Mouse (Mus musculus) CH12.LX (cell line): ENCODE data around the gene 1700037C18Rik. TPM values are rescaled to one million over a fixed set of nuclear protein-coding genes. Genes with fewer than 3 reads are reported as not detected.

Source experiments
- DNase-seq: peaks from one replicate; pipeline ENCODE4 v3.0.0-alpha.2; 2013; ENCODE audit errors: extremely low read depth
- H3K27ac ChIP-seq: 2 replicates; pipeline ENCODE4 v1.5.1; 2012; ENCODE audit warnings: low read depth, mild to moderate bottlenecking, control low read depth, moderate library complexity; ENCODE audit not compliant: insufficient read depth
- H3K27me3 ChIP-seq: replicated peaks from 2 replicates; pipeline ENCODE3; 2012; ENCODE audit warnings: inconsistent platforms
- H3K36me3 ChIP-seq, 2 experiments: replicated peaks in 1 of 2; 2 replicates each; pipeline versions ENCODE3 to v1.6.1; 2012; ENCODE audit warnings: inconsistent platforms in 1 of 2, low read length in 1 of 2, mild to moderate bottlenecking in 1 of 2, mixed read lengths in 1 of 2, moderate library complexity in 1 of 2; ENCODE audit not compliant: control insufficient read depth in 1 of 2, insufficient read depth in 1 of 2
- H3K4me1 ChIP-seq, 2 experiments: 2 replicates each; pipeline ENCODE4 v1.6.1; 2012; ENCODE audit warnings: inconsistent platforms in 1 of 2, moderate library complexity in 1 of 2; ENCODE audit not compliant: insufficient read depth in 2 of 2, control insufficient read depth in 1 of 2
- H3K4me2 ChIP-seq: 2 replicates; pipeline ENCODE4 v1.6.1; 2012; ENCODE audit warnings: low read depth, mild to moderate bottlenecking, control low read depth; ENCODE audit not compliant: poor library complexity, insufficient read depth, severe bottlenecking
- H3K4me3 ChIP-seq, 3 experiments: fragments of 150-350 bp in 1 of 3; sonication (generic) in 1 of 3; replicated peaks in 1 of 3; 2 replicates each; pipeline versions ENCODE3 to v1.5.1; 2011 to 2012; ENCODE audit warnings: low read depth in 2 of 3, low read length in 2 of 3, mild to moderate bottlenecking in 2 of 3, moderate library complexity in 2 of 3, control low read depth in 1 of 3, improper control_type of control experiment in 1 of 3, inconsistent platforms in 1 of 3, mixed read lengths in 1 of 3; ENCODE audit not compliant: poor library complexity in 1 of 3
- H3K79me2 ChIP-seq: replicated peaks from 2 replicates; pipeline ENCODE4 v1.6.1; 2012; ENCODE audit warnings: mild to moderate bottlenecking, moderate library complexity; ENCODE audit not compliant: control insufficient read depth, poor library complexity, insufficient read depth, severe bottlenecking; ENCODE audit errors: extremely low read depth
- H3K9ac ChIP-seq: 2 replicates; pipeline ENCODE4 v1.6.1; 2012; ENCODE audit warnings: low read depth, mild to moderate bottlenecking, control low read depth, moderate library complexity; ENCODE audit not compliant: insufficient read depth
- H3K9me3 ChIP-seq: replicated peaks from 2 replicates; pipeline ENCODE3; 2012; ENCODE audit warnings: low read length, inconsistent platforms, mixed read lengths
- BHLHE40 ChIP-seq: IDR thresholded peaks from 2 replicates; pipeline ENCODE4 v1.6.1; 2011; ENCODE audit warnings: mild to moderate bottlenecking, low read depth, low read length, improper control_type of control experiment
- CHD2 ChIP-seq: IDR thresholded peaks from 2 replicates; pipeline ENCODE4 v1.6.1; 2011; ENCODE audit warnings: low read length, improper control_type of control experiment
- CTCF ChIP-seq, 2 experiments: IDR thresholded peaks in 1 of 2; conservative IDR thresholded peaks in 1 of 2; 2 replicates each; pipeline ENCODE4 v1.5.1; 2011 to 2012; ENCODE audit warnings: low read depth in 2 of 2, low read length in 2 of 2, improper control_type of control experiment in 1 of 2, inconsistent platforms in 1 of 2, mild to moderate bottlenecking in 1 of 2, moderate library complexity in 1 of 2
- E2F4 ChIP-seq: IDR thresholded peaks from 2 replicates; pipeline ENCODE4 v1.6.1; 2011; ENCODE audit warnings: low read depth, low read length, improper control_type of control experiment; ENCODE audit not compliant: insufficient replicate concordance
- ELF1 ChIP-seq: IDR thresholded peaks from 2 replicates; pipeline ENCODE4 v1.6.1; 2014; ENCODE audit warnings: low read depth, mild to moderate bottlenecking, inconsistent platforms, low read length, improper control_type of control experiment
- GABPA ChIP-seq: IDR thresholded peaks from 2 replicates; pipeline ENCODE4 v1.6.1; 2012; ENCODE audit warnings: low read depth, low read length, improper control_type of control experiment, inconsistent platforms; ENCODE audit not compliant: insufficient replicate concordance
- HCFC1 ChIP-seq: IDR thresholded peaks from 2 replicates; pipeline ENCODE4 v1.6.1; 2012; ENCODE audit warnings: low read depth, mild to moderate bottlenecking, inconsistent platforms, low read length, improper control_type of control experiment
- IRF4 ChIP-seq: IDR thresholded peaks from 2 replicates; pipeline ENCODE4 v1.6.1; 2014; ENCODE audit warnings: low read depth, mild to moderate bottlenecking, inconsistent platforms, low read length, improper control_type of control experiment
- JUN ChIP-seq: IDR thresholded peaks from 2 replicates; pipeline ENCODE4 v1.6.1; 2011; ENCODE audit warnings: low read depth, mild to moderate bottlenecking, low read length, improper control_type of control experiment, moderate library complexity; ENCODE audit not compliant: insufficient read depth
- JUND ChIP-seq: conservative IDR thresholded peaks from 2 replicates; pipeline ENCODE4 v1.6.1; 2011; ENCODE audit warnings: low read depth, low read length, improper control_type of control experiment
- KAT2A ChIP-seq: IDR thresholded peaks from 2 replicates; pipeline ENCODE4 v1.6.1; 2012; ENCODE audit warnings: low read length, improper control_type of control experiment, inconsistent platforms; ENCODE audit not compliant: insufficient replicate concordance
- MAFK ChIP-seq: IDR thresholded peaks from 2 replicates; pipeline ENCODE4 v1.6.1; 2011; ENCODE audit warnings: low read length, improper control_type of control experiment; ENCODE audit not compliant: insufficient replicate concordance
- MAZ ChIP-seq: IDR thresholded peaks from 2 replicates; pipeline ENCODE4 v1.6.1; 2012; ENCODE audit warnings: low read depth, mild to moderate bottlenecking, inconsistent platforms, low read length, improper control_type of control experiment, moderate library complexity
- MYC ChIP-seq: IDR thresholded peaks from 2 replicates; pipeline ENCODE4 v1.6.1; 2011; ENCODE audit warnings: low read depth, mild to moderate bottlenecking, improper control_type of control experiment, low read length
- NELFE ChIP-seq: IDR thresholded peaks from 2 replicates; pipeline ENCODE4 v1.6.1; 2011; ENCODE audit warnings: low read depth, low read length, improper control_type of control experiment
- NRF1 ChIP-seq: IDR thresholded peaks from 2 replicates; pipeline ENCODE4 v1.6.1; 2014; ENCODE audit warnings: low read depth, mild to moderate bottlenecking, inconsistent platforms, low read length, improper control_type of control experiment, moderate library complexity
- POLR2A ChIP-seq: IDR thresholded peaks from 2 replicates; pipeline ENCODE4 v1.6.1; 2011; ENCODE audit warnings: low read depth, mild to moderate bottlenecking, improper control_type of control experiment, low read length
- RAD21 ChIP-seq: IDR thresholded peaks from 2 replicates; pipeline ENCODE4 v1.6.1; 2011; ENCODE audit warnings: low read depth, mild to moderate bottlenecking, low read length, improper control_type of control experiment, moderate library complexity
- RCOR1 ChIP-seq: conservative IDR thresholded peaks from 2 replicates; pipeline ENCODE4 v1.6.1; 2012; ENCODE audit warnings: low read depth, mild to moderate bottlenecking, inconsistent platforms, low read length, improper control_type of control experiment
- SMC3 ChIP-seq: IDR thresholded peaks from 2 replicates; pipeline ENCODE4 v1.6.1; 2011; ENCODE audit warnings: low read depth, low read length, improper control_type of control experiment
- TBP ChIP-seq: conservative IDR thresholded peaks from 2 replicates; pipeline ENCODE4 v1.6.1; 2011; ENCODE audit warnings: low read depth, low read length, improper control_type of control experiment
- ZKSCAN1 ChIP-seq: IDR thresholded peaks from 2 replicates; pipeline ENCODE4 v1.6.1; 2012; ENCODE audit warnings: low read depth, inconsistent platforms, low read length, improper control_type of control experiment, borderline replicate concordance
- ZMIZ1 ChIP-seq: IDR thresholded peaks from 2 replicates; pipeline ENCODE4 v1.6.1; 2012; ENCODE audit warnings: low read depth, mild to moderate bottlenecking, inconsistent platforms, low read length, improper control_type of control experiment
- ZNF384 ChIP-seq: IDR thresholded peaks from 2 replicates; pipeline ENCODE4 v1.6.1; 2012; ENCODE audit warnings: low read depth, low read length, improper control_type of control experiment, inconsistent platforms
- dilution Hi-C: fragments of 300-500 bp; cut with MboI; formaldehyde crosslinking; loops from 2 replicates; pipeline ENCODE4 v1.14.3; 2020; ENCODE audit warnings: low sequenced_read_pairs; ENCODE audit not compliant: extremely low pct_unique_long_range_greater_than_20kb, extremely low pct_ligation_motif_present
- in situ Hi-C: fragments of 300-500 bp; cut with MboI; formaldehyde crosslinking; loops from 3 replicates; pipeline ENCODE4 v1.14.3; 2019; ENCODE audit warnings: low sequenced_read_pairs, low pct_ligation_motif_present, low pct_unique_long_range_greater_than_20kb, mixed read lengths
- polyA plus RNA-seq: library from polyadenylated mRNA; unstranded; fragments of >175 nt; gene quantifications from 2 replicates; pipeline ENCODE4 v1.2.1, GENCODE M21; 2012; ENCODE audit warnings: low read depth; ENCODE audit not compliant: insufficient read length
- total RNA-seq, 2 experiments: library from RNA; depleted of rRNA; stranded (reverse); fragments of 300-350 nt in 1 of 2; fragments of >200 nt in 1 of 2; gene quantifications; 2 replicates each; pipeline ENCODE4 v1.2.3; 2012 to 2014

The 1700037C18Rik gene
- total and polyA plus RNA-seq, 3 experiments, result 11.9 to 18.1 (median 14.7) TPM

DNA sequence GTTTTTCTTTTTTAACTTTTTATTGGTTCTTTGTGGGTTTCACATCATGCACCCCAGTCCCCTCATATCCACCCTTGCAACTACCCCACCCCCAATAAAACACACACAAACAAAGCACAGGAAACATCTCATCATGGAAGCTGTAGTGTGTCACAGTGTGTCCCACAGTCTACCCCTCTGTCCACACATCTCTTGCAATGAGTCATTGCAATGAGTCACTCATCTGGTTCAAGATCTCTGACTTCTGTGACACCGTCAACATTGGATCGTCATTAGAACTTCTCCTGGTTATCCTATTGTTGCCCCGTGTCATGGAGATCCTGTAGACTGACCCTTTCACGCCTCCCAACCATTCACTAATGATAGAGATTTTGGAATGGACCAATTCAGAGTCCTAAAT, 26.2 kb upstream of the 1700037C18Rik start:
- peaks cover 66 to 88% of the 10 kb centered on the region in 2 experiments for H3K36me3 ChIP-seq
- no peaks in the 10 kb centered on the region for H3K79me2 ChIP-seq
- no peak overlapping the region for H3K27ac ChIP-seq
- H3K4me3 ChIP-seq, result no peak overlapping the region
- H3K9me3 ChIP-seq, result no peaks in the 10 kb centered on the region
- TF ChIP-seq CTCF (conservative IDR thresholded peaks at IDR 0.05 in 1 of 2, IDR thresholded peaks at IDR 0.05 in 1 of 2; ENCODE audit: low read depth in 2 of 2, low read length in 2 of 2) (no peak), GABPA (no peak), RCOR1 (no peak), MAZ (no peak), TBP (no peak), JUN (no peak), ZMIZ1 (no peak), IRF4 (no peak), MAFK (no peak), JUND (no peak), CHD2 (no peak), ZKSCAN1 (no peak), BHLHE40 (no peak)
- no peak overlapping the region for H3K4me2 ChIP-seq
- no peak overlapping the region for H3K9ac ChIP-seq
- in situ Hi-C loops (no loop called here), dilution Hi-C loops (no loop called here)
- H3K27me3 ChIP-seq, result no peaks in the 10 kb centered on the region
- no peak for DNase-seq
- peaks cover 0 to 2% of the 10 kb centered on the region in 2 experiments; a peak in 1 of 4 replicates for H3K4me1 ChIP-seq

- H3K36me3 ChIP-seq, result peaks cover 68 to 90% of the 10 kb centered on the region in 2 experiments
- in situ Hi-C loops, result no loop called here
These were observed 25.6 kb upstream of the 1700037C18Rik start for GRCm38 (mm10) chr16:3934091-3934490.

GRCm38 (mm10) chr16:3933536-3933935, 25.0 kb upstream of the 1700037C18Rik start:
- in situ Hi-C loops, result no loop called here
- no peak for DNase-seq
- Histone ChIP-seq H3K27me3 (no peaks in the 10 kb centered on the region), H3K4me2 (no peak overlapping the region), H3K36me3 (peaks cover 67 to 89% of the 10 kb centered on the region in 2 experiments), H3K4me1 (peaks cover 0 to 2% of the 10 kb centered on the region in 2 experiments; a peak in 1 of 4 replicates), H3K4me3 (no peak overlapping the region), H3K9me3 (no peaks in the 10 kb centered on the region), H3K9ac (no peak overlapping the region), H3K79me2 (no peaks in the 10 kb centered on the region), H3K27ac (no peak overlapping the region)
- dilution Hi-C loops, result no loop called here
- TF ChIP-seq SMC3, result no peak
- TF ChIP-seq KAT2A, result no peak
- no peak for TF ChIP-seq MYC
- TF ChIP-seq MAZ, result no peak
- no peak for TF ChIP-seq IRF4
- TF ChIP-seq GABPA, result no peak
- TF ChIP-seq ELF1, result no peak
- no peak for TF ChIP-seq HCFC1
- TF ChIP-seq CTCF (conservative IDR thresholded peaks at IDR 0.05 in 1 of 2, IDR thresholded peaks at IDR 0.05 in 1 of 2; ENCODE audit: low read depth in 2 of 2, low read length in 2 of 2), result no peak
- TF ChIP-seq RAD21, result no peak
- no peak for TF ChIP-seq JUND
- TF ChIP-seq ZKSCAN1, result no peak
- no peak for TF ChIP-seq MAFK
- TF ChIP-seq RCOR1, result no peak
- no peak for TF ChIP-seq NRF1
- TF ChIP-seq NELFE, result no peak
- no peak for TF ChIP-seq POLR2A
- no peak for TF ChIP-seq ZMIZ1

More at GRCm38 (mm10) chr16:3934091-3934490, 25.6 kb upstream of the 1700037C18Rik start:
- Histone ChIP-seq H3K9ac (no peak overlapping the region), H3K27ac (no peak overlapping the region), H3K79me2 (no peaks in the 10 kb centered on the region), H3K9me3 (no peaks in the 10 kb centered on the region), H3K27me3 (no peaks in the 10 kb centered on the region), H3K4me3 (no peak overlapping the region), H3K4me1 (peaks cover 0 to 2% of the 10 kb centered on the region in 2 experiments; a peak in 1 of 4 replicates), H3K4me2 (no peak overlapping the region)
- dilution Hi-C loops, result no loop called here
- DNase-seq, result no peak
- TF ChIP-seq NRF1 (no peak), ZNF384 (no peak), E2F4 (no peak)
